Comparison of ENCODE assay signal across 15 mouse cellular contexts in the genomic region with DNA sequence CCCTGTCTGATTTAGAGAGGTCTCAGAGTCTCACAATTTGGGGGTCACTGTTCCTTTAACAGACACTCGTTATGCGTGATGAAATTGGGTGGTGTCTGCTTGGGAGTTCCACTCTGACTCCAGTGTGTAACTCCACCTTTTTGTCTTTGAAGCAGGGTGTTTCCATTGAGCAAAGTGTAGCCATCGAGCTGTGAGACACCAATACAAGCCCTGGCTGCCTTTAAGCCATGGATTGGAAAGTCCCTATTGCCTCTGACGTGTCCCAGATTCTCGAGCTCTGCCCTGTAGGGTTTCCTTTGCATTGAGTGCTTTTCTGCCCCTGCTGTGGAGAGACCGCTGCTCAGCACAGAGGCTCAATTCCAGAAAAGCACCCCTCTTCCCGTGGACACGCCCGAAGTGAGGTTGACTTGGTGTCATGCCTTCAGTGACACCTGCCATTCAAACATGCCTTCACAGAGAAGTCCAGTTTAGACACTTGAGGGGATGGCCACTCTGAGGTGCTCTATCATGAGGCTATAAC.
DNase-seq lines count a peak whose midpoint lies in the region; ATAC-seq and TF ChIP-seq lines count a peak whose summit lies in the region.
"Had no signal": no experiment of that assay in that cellular context is flagged by ENCODE, and none has a peak within 500 bp of the region (broad histone marks: within the 10 kb centered on the region; RNA-seq: fewer than 3 reads in every experiment).

No protein-coding gene starts in this region.

- 63% methylated on average over 9 of the region's 9 CpGs for WGBS in heart, embryonic 13.5 days
- WGBS in liver, adult 2 months, result 71% methylated on average over 9 of the region's 9 CpGs
- WGBS in liver, embryonic 12.5 days (ENCODE audit: insufficient replicate concordance), result 70% methylated on average over 9 of the region's 9 CpGs
- 78% methylated on average over 9 of the region's 9 CpGs for WGBS in hindbrain, embryonic 13.5 days

- H3K4me2 ChIP-seq in heart, embryonic 13.5 days, result no peak overlapping the region
- H3K4me2 ChIP-seq in liver, embryonic 12.5 days, result no peak overlapping the region
- no peak overlapping the region for H3K4me2 ChIP-seq in hindbrain, embryonic 13.5 days
- H3K4me2 ChIP-seq: limb, embryonic 15.5 days; neural tube, embryonic 13.5 days; stomach, embryonic 15.5 days had no signal

- TF ChIP-seq CTCF in liver, adult 2 months (IDR thresholded peaks at IDR 0.05; ENCODE audit: low read depth, low read length), result no peak

- intact Hi-C loops in heart, postnatal 36 days (cut with DNase I), result loop anchor here (5.0 kb wide), 1 partner anchor 194 kb away; no protein-coding TSS in a partner anchor

- peaks cover 59% of the 10 kb centered on the region for H3K4me1 ChIP-seq in heart, embryonic 13.5 days
- H3K4me1 ChIP-seq in liver, adult 2 months (ENCODE audit: control insufficient read depth, insufficient read depth, low read length), result peaks cover 5% of the 10 kb centered on the region
- no peaks in the 10 kb centered on the region for H3K4me1 ChIP-seq in liver, embryonic 12.5 days
- H3K4me1 ChIP-seq in hindbrain, embryonic 13.5 days (replicated peaks), result no peaks in the 10 kb centered on the region
- H3K4me1 ChIP-seq: neural tube, embryonic 13.5 days; stomach, embryonic 15.5 days had no signal

- peak overlapping the region; percentile 15; the same call in 1 of the 2 replicates for H3K27ac ChIP-seq in heart, embryonic 13.5 days (replicated peaks)
- H3K27ac ChIP-seq in liver, adult 2 months (replicated peaks; ENCODE audit: insufficient read depth, low read depth, low read length), result 0 out of 2 replicates have a peak overlapping the region, but pooled peaks have one; percentile 17
- no peak overlapping the region; the same call in 1 of the 2 replicates for H3K27ac ChIP-seq in liver, embryonic 12.5 days
- H3K27ac ChIP-seq in hindbrain, embryonic 13.5 days, result no peak overlapping the region
- H3K27ac ChIP-seq: limb, embryonic 15.5 days; neural tube, embryonic 13.5 days; stomach, embryonic 15.5 days had no signal

- no peaks in the 10 kb centered on the region for H3K27me3 ChIP-seq in heart, embryonic 13.5 days (replicated peaks)
- H3K27me3 ChIP-seq in liver, adult 2 months (ENCODE audit: control insufficient read depth, insufficient read depth, low read length), result no peaks in the 10 kb centered on the region
- no peaks in the 10 kb centered on the region; the same call in 1 of the 2 replicates for H3K27me3 ChIP-seq in liver, embryonic 12.5 days (replicated peaks)
- H3K27me3 ChIP-seq in hindbrain, embryonic 13.5 days, result no peaks in the 10 kb centered on the region
- H3K27me3 ChIP-seq: limb, embryonic 15.5 days; stomach, embryonic 15.5 days had no signal

- H3K9ac ChIP-seq in heart, embryonic 13.5 days, result no peak overlapping the region
- no peak overlapping the region; the same call in 1 of the 2 replicates for H3K9ac ChIP-seq in liver, adult 2 months (ENCODE audit: low read depth, low read length)
- H3K9ac ChIP-seq in liver, embryonic 12.5 days, result no peak overlapping the region
- no peak overlapping the region for H3K9ac ChIP-seq in hindbrain, embryonic 13.5 days
- H3K9ac ChIP-seq: limb, embryonic 15.5 days; neural tube, embryonic 13.5 days; stomach, embryonic 15.5 days had no signal

- H3K9me3 ChIP-seq in heart, embryonic 13.5 days, result no peaks in the 10 kb centered on the region
- H3K9me3 ChIP-seq in liver, embryonic 12.5 days (replicated peaks), result no peaks in the 10 kb centered on the region
- no peaks in the 10 kb centered on the region for H3K9me3 ChIP-seq in hindbrain, embryonic 13.5 days
- H3K9me3 ChIP-seq: limb, embryonic 15.5 days; neural tube, embryonic 13.5 days; stomach, embryonic 15.5 days had no signal

- peaks cover 57% of the 10 kb centered on the region for H3K36me3 ChIP-seq in heart, embryonic 13.5 days
- H3K36me3 ChIP-seq in liver, adult 2 months (ENCODE audit: control insufficient read depth, insufficient read depth, low read length), result peaks cover 2% of the 10 kb centered on the region; the same call in 1 of the 2 replicates
- H3K36me3 ChIP-seq in liver, embryonic 12.5 days, result no peaks in the 10 kb centered on the region
- H3K36me3 ChIP-seq in hindbrain, embryonic 13.5 days, result no peaks in the 10 kb centered on the region
- H3K36me3 ChIP-seq: neural tube, embryonic 13.5 days; stomach, embryonic 15.5 days had no signal

- ATAC-seq in heart, embryonic 13.5 days (ENCODE audit: extremely low read depth, insufficient number of reproducible peaks, low FRiP score, low TSS enrichment), result no peak
- no peak for ATAC-seq in liver, embryonic 12.5 days
- ATAC-seq in hindbrain, embryonic 13.5 days (ENCODE audit: low FRiP score), result no peak
- ATAC-seq: forebrain, embryonic 14.5 days had no signal

- no peak for DNase-seq in heart, postnatal 36 days
- DNase-seq in liver, adult 2 months (ENCODE audit: extremely low read depth, low read depth, low spot score), result no peak
- peak; percentile 90 for DNase-seq in CD4-positive helper T cell, adult 2 months (ENCODE audit: low read depth, low spot score)
- DNase-seq in T-cell, adult 2 months (ENCODE audit: low spot score), result peak; percentile 85
- no peak for DNase-seq in layer of hippocampus, adult 18-20 months (ENCODE audit: low spot score in 2 of 2)
- DNase-seq: adrenal gland, postnatal 36 days; cerebellum, postnatal 10 days; lung, adult 2 months had no signal

- no peak for TF ChIP-seq POLR2A in liver, adult 2 months (IDR thresholded peaks at IDR 0.05; ENCODE audit: extremely low read depth, insufficient read depth, low read length)

- H3K79me2 ChIP-seq in liver, adult 2 months (ENCODE audit: control insufficient read depth, insufficient read depth, low read length), result peaks cover 4% of the 10 kb centered on the region; the same call in 1 of the 2 replicates

- H3K4me3 ChIP-seq in heart, embryonic 13.5 days, result no peak overlapping the region
- no peak overlapping the region for H3K4me3 ChIP-seq in liver, adult 2 months (ENCODE audit: insufficient read depth, low read depth, low read length)
- H3K4me3 ChIP-seq in liver, embryonic 12.5 days, result no peak overlapping the region
- H3K4me3 ChIP-seq in hindbrain, embryonic 13.5 days, result no peak overlapping the region
- H3K4me3 ChIP-seq: limb, embryonic 15.5 days; neural tube, embryonic 13.5 days; stomach, embryonic 15.5 days had no signal

Comparison
In these comparisons a context has a peak if more than half of its experiments do, and no peak if none do; other contexts are left out.
1. H3K27ac ChIP-seq: peak in heart, embryonic 13.5 days (single experiment) and liver, adult 2 months (single experiment); none in liver, embryonic 12.5 days (single experiment) and hindbrain, embryonic 13.5 days (single experiment).
2. DNase-seq: peak in CD4-positive helper T cell, adult 2 months (single experiment) and T-cell, adult 2 months (single experiment); none in heart, postnatal 36 days (0 of 2), liver, adult 2 months (single experiment) and layer of hippocampus, adult 18-20 months (0 of 2).